Mouse (Mus musculus): Measurements from ENCODE around the gene Nktr. TPM values are rescaled to one million over a fixed set of nuclear protein-coding genes. Genes with fewer than 3 reads are reported as not detected.

Gene Nktr
- polyA plus RNA-seq, 1 experiment, result 36.6 TPM

- no peak for DNase-seq (ENCODE audit: low read depth in 1 of 2, low spot score in 2 of 2)
- 95% methylated on average over 3 of the region's 3 CpGs for WGBS
- Histone ChIP-seq H3K4me3 (ENCODE audit: extremely low read depth, insufficient read depth, insufficient read length) (no peak overlapping the region), H3K36me3 (ENCODE audit: control insufficient read depth, insufficient read depth, low read length) (peaks cover 44% of the 10 kb centered on the region), H3K27me3 (ENCODE audit: control insufficient read depth, insufficient read depth, low read length) (peaks cover 8% of the 10 kb centered on the region), H3K27ac (ENCODE audit: insufficient read depth, low read length) (no peak overlapping the region), H3K4me1 (ENCODE audit: control insufficient read depth, insufficient read depth, insufficient read length) (peaks cover 8% of the 10 kb centered on the region)
- no peak for TF ChIP-seq POLR2A (IDR thresholded peaks at IDR 0.05; ENCODE audit: low read depth, low read length)
- no peak for TF ChIP-seq CTCF (IDR thresholded peaks at IDR 0.05; ENCODE audit: extremely low read depth, insufficient read depth, insufficient read length, insufficient replicate concordance)
Measured at GRCm38 (mm10) chr9:121754624-121755023, 35.7 kb downstream of the Nktr start.

- TF ChIP-seq POLR2A (IDR thresholded peaks at IDR 0.05; ENCODE audit: low read depth, low read length) (no peak), CTCF (IDR thresholded peaks at IDR 0.05; ENCODE audit: extremely low read depth, insufficient read depth, insufficient read length, insufficient replicate concordance) (no peak)
- H3K27ac ChIP-seq (ENCODE audit: insufficient read depth, low read length), result no peak overlapping the region
- H3K4me3 ChIP-seq (ENCODE audit: extremely low read depth, insufficient read depth, insufficient read length), result no peak overlapping the region
- H3K36me3 ChIP-seq (ENCODE audit: control insufficient read depth, insufficient read depth, low read length), result peaks cover 26% of the 10 kb centered on the region
- DNase-seq (ENCODE audit: low read depth in 1 of 2, low spot score in 2 of 2), result no peak
- 78% methylated on average over 3 of the region's 3 CpGs for WGBS
- peaks cover 12% of the 10 kb centered on the region for H3K4me1 ChIP-seq (ENCODE audit: control insufficient read depth, insufficient read depth, insufficient read length)
- peaks cover 19% of the 10 kb centered on the region for H3K27me3 ChIP-seq (ENCODE audit: control insufficient read depth, insufficient read depth, low read length)
Measured at GRCm38 (mm10) chr9:121756785-121757184, 37.8 kb downstream of the Nktr start.

- 14% methylated on average over 3 of the region's 3 CpGs for WGBS
- DNase-seq (ENCODE audit: low read depth in 1 of 2, low spot score in 2 of 2), result no peak
Measured at GRCm38 (mm10) chr9:121757432-121757831, 38.5 kb downstream of the Nktr start.

GRCm38 (mm10) chr9:121757835-121758814, 39.2 kb downstream of the Nktr start:
- DNase-seq (ENCODE audit: low read depth in 1 of 2, low spot score in 2 of 2), result no peak
- TF ChIP-seq POLR2A (IDR thresholded peaks at IDR 0.05; ENCODE audit: low read depth, low read length) (no peak), CTCF (IDR thresholded peaks at IDR 0.05; ENCODE audit: extremely low read depth, insufficient read depth, insufficient read length, insufficient replicate concordance) (no peak)
- H3K4me1 ChIP-seq (ENCODE audit: control insufficient read depth, insufficient read depth, insufficient read length), result peaks cover 12% of the 10 kb centered on the region
- peaks cover 18% of the 10 kb centered on the region for H3K36me3 ChIP-seq (ENCODE audit: control insufficient read depth, insufficient read depth, low read length)
- 65% methylated on average over 10 of the region's 10 CpGs for WGBS
- H3K27me3 ChIP-seq (ENCODE audit: control insufficient read depth, insufficient read depth, low read length), result peaks cover 19% of the 10 kb centered on the region
- H3K4me3 ChIP-seq (ENCODE audit: extremely low read depth, insufficient read depth, insufficient read length), result no peak overlapping the region
- H3K27ac ChIP-seq (ENCODE audit: insufficient read depth, low read length), result no peak overlapping the region

More at GRCm38 (mm10) chr9:121757432-121757831, 38.5 kb downstream of the Nktr start:
- TF ChIP-seq CTCF (IDR thresholded peaks at IDR 0.05; ENCODE audit: extremely low read depth, insufficient read depth, insufficient read length, insufficient replicate concordance), result no peak
- no peak for TF ChIP-seq POLR2A (IDR thresholded peaks at IDR 0.05; ENCODE audit: low read depth, low read length)
- Histone ChIP-seq H3K27me3 (ENCODE audit: control insufficient read depth, insufficient read depth, low read length) (peaks cover 19% of the 10 kb centered on the region), H3K4me1 (ENCODE audit: control insufficient read depth, insufficient read depth, insufficient read length) (peaks cover 12% of the 10 kb centered on the region), H3K36me3 (ENCODE audit: control insufficient read depth, insufficient read depth, low read length) (peaks cover 22% of the 10 kb centered on the region), H3K27ac (ENCODE audit: insufficient read depth, low read length) (no peak overlapping the region), H3K4me3 (ENCODE audit: extremely low read depth, insufficient read depth, insufficient read length) (no peak overlapping the region)

- Histone ChIP-seq H3K27ac (ENCODE audit: insufficient read depth, low read length) (no peak within 1 kb of the TSS), H3K4me3 (ENCODE audit: extremely low read depth, insufficient read depth, insufficient read length) (peak within 1 kb of the TSS; percentile 50; the same call in 1 of the 2 replicates), H3K36me3 (ENCODE audit: control insufficient read depth, insufficient read depth, low read length) (peaks cover 16% of the 10 kb centered on the region), H3K4me1 (ENCODE audit: control insufficient read depth, insufficient read depth, insufficient read length) (peaks cover 12% of the 10 kb centered on the region), H3K27me3 (ENCODE audit: control insufficient read depth, insufficient read depth, low read length) (peaks cover 19% of the 10 kb centered on the region)
- TF ChIP-seq POLR2A (IDR thresholded peaks at IDR 0.05; ENCODE audit: low read depth, low read length) (no peak), CTCF (IDR thresholded peaks at IDR 0.05; ENCODE audit: extremely low read depth, insufficient read depth, insufficient read length, insufficient replicate concordance) (no peak)
- DNase-seq (ENCODE audit: low read depth in 1 of 2, low spot score in 2 of 2), result no peak
- 2% methylated on average over 92 of the region's 97 CpGs for WGBS
Measured at GRCm38 (mm10) chr9:121759091-121760081, 40.4 kb downstream of the Nktr start, which contains the start of gene Zfp651. Zfp651 (plus strand) TSS chr9:121759330.
